Mouse (Mus musculus) G1E (cell line): Measurements from ENCODE around the gene Atf5. TPM values are rescaled to one million over a fixed set of nuclear protein-coding genes. Genes with fewer than 3 reads are reported as not detected.
A peak's percentile ranks its signal among the peaks of the same experiment; 100 is the strongest.

Experiments
- ATAC-seq: 2 replicates; pipeline ENCODE4 v1.8.0; 2016; ENCODE audit warnings: mild to moderate bottlenecking; ENCODE audit not compliant: insufficient number of reproducible peaks, poor library complexity, low FRiP score, severe bottlenecking; ENCODE audit errors: extremely low read depth
- DNase-seq: peaks from one replicate; pipeline ENCODE4 v3.0.0; 2012; ENCODE audit warnings: low spot score
- H3K27me3 ChIP-seq: 2 replicates; pipeline ENCODE4 v1.6.1; 2012; ENCODE audit warnings: mild to moderate bottlenecking, low read length, inconsistent platforms; ENCODE audit not compliant: insufficient read depth
- H3K36me3 ChIP-seq: replicated peaks from 2 replicates; pipeline ENCODE3; 2012; ENCODE audit warnings: mild to moderate bottlenecking, inconsistent platforms
- H3K4me1 ChIP-seq: 2 replicates; pipeline ENCODE4 v1.6.1; 2012; ENCODE audit warnings: low read depth, low read length, inconsistent platforms, mixed read lengths; ENCODE audit not compliant: insufficient read depth
- H3K4me3 ChIP-seq: 2 replicates; pipeline ENCODE4 v1.5.1; 2012; ENCODE audit warnings: low read depth, mild to moderate bottlenecking, inconsistent platforms, low read length, moderate library complexity, mixed read lengths
- H3K9me3 ChIP-seq: replicated peaks from 2 replicates; pipeline ENCODE4 v1.6.1; 2012; ENCODE audit warnings: inconsistent platforms
- CTCF ChIP-seq: IDR thresholded peaks from 2 replicates; pipeline ENCODE4 v1.5.1; 2012; ENCODE audit warnings: low read depth, low read length, inconsistent platforms, mixed read lengths
- GATA1 ChIP-seq: IDR thresholded peaks from 2 replicates; pipeline ENCODE4 v1.6.1; 2012; ENCODE audit warnings: borderline replicate concordance, low read length, inconsistent platforms, mixed read lengths
- GATA2 ChIP-seq: IDR thresholded peaks from 2 replicates; pipeline ENCODE4 v1.6.1; 2012; ENCODE audit warnings: low read depth, low read length, inconsistent platforms, borderline replicate concordance
- POLR2AphosphoS5 ChIP-seq: IDR thresholded peaks from 2 replicates; pipeline ENCODE4 v1.6.1; 2012; ENCODE audit warnings: low read depth, low read length, inconsistent platforms; ENCODE audit not compliant: insufficient replicate concordance
- TAL1 ChIP-seq: conservative IDR thresholded peaks from 2 replicates; pipeline ENCODE4 v1.6.1; 2012; ENCODE audit warnings: low read depth, low read length, inconsistent platforms, mixed read lengths
- polyA plus RNA-seq: library from polyadenylated mRNA; stranded (reverse); fragments of >175 nt; gene quantifications from 2 replicates; pipeline ENCODE4 v1.2.3, GENCODE M21; 2012
- total RNA-seq, 2 experiments: library from RNA; stranded (forward) in 1 of 2; stranded (reverse) in 1 of 2; fragments of 200-1000 nt in 1 of 2; fragments of >200 nt in 1 of 2; fragmentation: Nextera tagmentation in 1 of 2; gene quantifications; 2 replicates each; pipeline ENCODE4 v1.2.3; 2014 to 2017

The Atf5 gene
- total and polyA plus RNA-seq, 3 experiments, result 5.2 to 282 (median 37.7) TPM

- Histone ChIP-seq H3K36me3 (no peaks in the 10 kb centered on the region), H3K4me1 (no peaks in the 10 kb centered on the region), H3K9me3 (peaks cover 14% of the 10 kb centered on the region), H3K27me3 (peaks cover 30% of the 10 kb centered on the region), H3K4me3 (no peak overlapping the region)
- no peak for TF ChIP-seq GATA1
- no peak for TF ChIP-seq GATA2
- no peak for TF ChIP-seq CTCF
- TF ChIP-seq POLR2AphosphoS5, result no peak
- ATAC-seq, result no peak
- no peak for DNase-seq
Observed at GRCm38 (mm10) chr7:44790066-44790465, 26.4 kb downstream of the Atf5 start.

DNA sequence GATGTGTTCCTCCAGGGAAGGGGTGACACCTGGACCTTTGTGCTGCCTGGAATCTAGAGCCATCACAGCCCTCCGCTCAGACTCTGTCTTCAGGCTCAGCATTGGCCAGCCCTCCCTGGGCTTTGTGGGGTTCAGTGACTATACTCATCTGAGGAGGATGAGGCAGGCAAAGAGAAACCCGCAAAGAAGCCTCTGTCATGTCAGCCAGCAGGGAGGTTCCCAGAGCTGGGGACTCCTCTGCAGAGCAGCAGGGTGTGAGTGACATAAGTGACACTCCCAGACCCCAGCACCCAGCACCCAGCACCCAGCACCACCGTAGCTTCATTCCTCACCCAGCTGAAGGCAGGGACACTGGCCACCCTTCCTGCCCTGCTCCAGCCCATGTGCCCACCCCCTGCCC, 26.9 kb downstream of the Atf5 start:
- no peaks in the 10 kb centered on the region for H3K36me3 ChIP-seq
- H3K4me3 ChIP-seq, result no peak overlapping the region
- ATAC-seq (no peak), DNase-seq (no peak)
- H3K27me3 ChIP-seq, result peaks cover 31% of the 10 kb centered on the region
- no peaks in the 10 kb centered on the region for H3K4me1 ChIP-seq
- H3K9me3 ChIP-seq, result peaks cover 10% of the 10 kb centered on the region
- TF ChIP-seq TAL1, result no peak
- no peak for TF ChIP-seq GATA1

- Histone ChIP-seq H3K4me1 (no peaks in the 10 kb centered on the region), H3K9me3 (no peaks in the 10 kb centered on the region), H3K4me3 (no peak overlapping the region), H3K27me3 (peaks cover 4% of the 10 kb centered on the region), H3K36me3 (peaks cover 32% of the 10 kb centered on the region)
- DNase-seq (no peak), ATAC-seq (no peak)
- TF ChIP-seq CTCF, result no peak
- no peak for TF ChIP-seq GATA2
- TF ChIP-seq GATA1, result no peak
- TF ChIP-seq POLR2AphosphoS5, result no peak
- TF ChIP-seq TAL1, result no peak
Observed at GRCm38 (mm10) chr7:44780101-44780500, 36.4 kb downstream of the Atf5 start.

DNA sequence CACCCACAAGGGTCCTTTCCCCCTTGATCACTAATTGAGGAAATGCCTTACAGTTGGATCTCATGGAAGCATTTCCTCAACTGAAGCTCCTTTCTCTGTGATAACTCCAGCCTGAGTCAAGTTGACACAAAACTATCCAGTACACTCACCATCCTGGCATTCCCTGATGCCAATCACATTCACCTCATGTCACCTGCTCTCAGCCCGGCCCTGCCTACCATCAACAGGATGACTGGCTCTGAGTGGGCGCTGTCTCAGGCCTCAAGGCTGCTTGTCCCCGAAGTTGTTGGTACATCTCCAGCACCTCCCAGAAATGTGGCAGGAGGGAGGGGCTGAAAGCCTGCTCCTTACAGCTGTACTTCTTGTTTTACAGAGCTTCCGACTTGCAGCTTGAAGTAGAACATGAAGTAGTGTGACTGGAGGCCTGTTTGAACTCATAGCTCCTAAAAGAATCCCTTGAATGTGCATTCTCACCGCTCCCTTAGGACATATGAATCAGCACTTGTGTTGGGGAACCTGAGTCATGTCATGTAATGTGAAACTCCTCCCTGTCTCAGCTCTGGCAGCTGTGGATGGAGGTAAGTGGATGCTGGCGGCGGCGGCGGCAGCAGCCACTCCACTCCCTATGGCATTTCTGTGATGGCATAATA, 39.5 kb downstream of the Atf5 start:
- TF ChIP-seq POLR2AphosphoS5 (no peak), GATA2 (no peak), GATA1 (no peak), TAL1 (no peak), CTCF (no peak)
- Histone ChIP-seq H3K9me3 (no peaks in the 10 kb centered on the region), H3K27me3 (no peaks in the 10 kb centered on the region), H3K4me3 (no peak overlapping the region), H3K4me1 (peaks cover 7% of the 10 kb centered on the region), H3K36me3 (peaks cover 60% of the 10 kb centered on the region)
- ATAC-seq (no peak), DNase-seq (no peak)

DNA sequence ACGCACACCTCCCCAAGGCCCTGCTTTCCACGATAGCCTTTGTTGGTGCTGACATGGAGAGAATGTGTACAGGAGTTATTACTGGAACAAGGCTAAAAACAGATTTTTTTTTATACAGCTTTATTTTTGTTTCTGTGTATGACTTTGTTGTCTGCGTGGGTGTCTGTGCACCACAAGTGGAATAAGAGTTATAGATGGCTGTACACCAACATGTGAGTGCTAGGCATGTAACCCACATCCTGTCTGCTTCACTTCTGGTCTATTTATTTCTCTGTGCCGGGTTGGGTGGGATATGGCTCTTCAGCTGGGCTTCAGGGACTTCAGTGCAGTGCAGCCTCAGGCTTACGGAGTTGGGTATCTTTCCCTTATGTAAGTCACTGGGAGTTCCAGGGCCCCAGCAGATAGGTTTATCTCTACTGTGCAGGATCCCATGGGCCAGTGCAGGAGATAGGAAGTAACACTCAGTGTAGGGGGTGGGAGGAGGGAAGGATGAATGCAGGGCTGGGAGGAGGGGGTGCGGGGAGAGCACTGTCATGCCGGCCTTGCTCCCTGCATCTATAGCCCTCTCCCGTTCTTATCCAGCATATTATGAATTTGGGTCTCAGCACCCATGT, 43.8 kb downstream of the Atf5 start:
- Histone ChIP-seq H3K27me3 (no peaks in the 10 kb centered on the region), H3K9me3 (no peaks in the 10 kb centered on the region), H3K4me1 (peaks cover 7% of the 10 kb centered on the region), H3K36me3 (peaks cover 93% of the 10 kb centered on the region), H3K4me3 (no peak overlapping the region)
- TF ChIP-seq POLR2AphosphoS5 (no peak), CTCF (no peak), GATA1 (no peak), TAL1 (no peak), GATA2 (no peak)
- 0 out of 2 replicates have a peak, but pooled peaks have one; percentile 22 for ATAC-seq
- no peak for DNase-seq

DNA sequence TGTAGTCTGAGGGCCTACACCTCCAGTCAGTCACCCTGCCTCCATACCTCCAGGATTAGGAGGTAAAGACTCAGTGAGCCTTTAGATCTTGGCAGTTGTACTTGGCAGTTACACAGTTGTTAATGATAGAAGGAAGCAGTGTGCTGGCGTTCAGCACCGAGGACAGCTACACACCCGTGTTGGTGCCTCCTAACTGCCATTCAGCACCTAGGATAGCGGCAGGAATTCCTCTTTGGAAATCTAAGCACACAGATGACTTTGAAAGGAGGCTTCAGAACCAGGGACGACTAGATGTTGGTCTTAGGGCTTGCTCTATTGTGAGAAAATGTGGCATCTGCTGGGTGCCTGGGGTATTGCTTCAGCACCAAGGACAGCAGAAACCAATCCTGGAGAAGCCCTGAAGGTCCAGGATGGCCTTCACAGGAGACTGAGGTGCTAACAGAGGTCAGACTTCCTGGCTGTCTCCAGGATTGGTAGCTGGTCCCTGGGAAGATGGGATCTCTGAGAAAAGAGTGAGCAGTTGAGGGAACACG, 46.3 kb downstream of the Atf5 start:
- Histone ChIP-seq H3K27me3 (no peaks in the 10 kb centered on the region), H3K4me1 (peaks cover 7% of the 10 kb centered on the region), H3K36me3 (peaks cover 96% of the 10 kb centered on the region), H3K9me3 (no peaks in the 10 kb centered on the region), H3K4me3 (no peak overlapping the region)
- peak; percentile 37 for DNase-seq
- TF ChIP-seq GATA2 (no peak), CTCF (no peak)
- ATAC-seq, result no peak

GRCm38 (mm10) chr7:44768129-44768528, 48.3 kb downstream of the Atf5 start:
- no peaks in the 10 kb centered on the region for H3K27me3 ChIP-seq
- no peak for ATAC-seq
- TF ChIP-seq CTCF (no peak), POLR2AphosphoS5 (no peak), TAL1 (no peak), GATA1 (no peak), GATA2 (no peak)
- no peak overlapping the region for H3K4me3 ChIP-seq
- peaks cover 7% of the 10 kb centered on the region for H3K4me1 ChIP-seq
- no peak for DNase-seq
- no peaks in the 10 kb centered on the region for H3K9me3 ChIP-seq
- peaks cover 98% of the 10 kb centered on the region for H3K36me3 ChIP-seq

Other genes starting within 250 kb of the Atf5 start
Only the 20 nearest of the 25 such genes appear.
- not detected in 2 replicates for gene Myh14, start 145.8 kb downstream of the Atf5 start, total RNA-seq (2014; fragmentation: Nextera tagmentation)
- not detected in 2 replicates for gene Myh14, start 145.8 kb downstream of the Atf5 start, total RNA-seq (2017)
- gene Myh14, start 145.8 kb downstream of the Atf5 start, polyA plus RNA-seq, result not detected in 2 replicates
- gene Izumo2, start 107.9 kb downstream of the Atf5 start, total RNA-seq (2014; fragmentation: Nextera tagmentation), result not detected in 2 replicates
- gene Izumo2, start 107.9 kb downstream of the Atf5 start, total RNA-seq (2017), result not detected in 2 replicates
- gene Izumo2, start 107.9 kb downstream of the Atf5 start, polyA plus RNA-seq, result not detected in 2 replicates
- 44.9 and 48.7 TPM in 2 replicates for gene Vrk3, start 68.2 kb downstream of the Atf5 start, total RNA-seq (2014; fragmentation: Nextera tagmentation)
- gene Vrk3, start 68.2 kb downstream of the Atf5 start, total RNA-seq (2017), result 48.8 and 49.0 TPM in 2 replicates
- 72.0 and 82.5 TPM in 2 replicates for gene Vrk3, start 68.2 kb downstream of the Atf5 start, polyA plus RNA-seq
- 3.9 and 4.1 TPM in 2 replicates for gene Zfp473, start 65.6 kb downstream of the Atf5 start, total RNA-seq (2014; fragmentation: Nextera tagmentation)
- 4.0 and 4.5 TPM in 2 replicates for gene Zfp473, start 65.6 kb downstream of the Atf5 start, total RNA-seq (2017)
- gene Zfp473, start 65.6 kb downstream of the Atf5 start, polyA plus RNA-seq, result 0.14 and 0.33 TPM in 2 replicates
- gene Nup62, start 570 bp downstream of the Atf5 start, total RNA-seq (2014; fragmentation: Nextera tagmentation), result 96.5 and 160 TPM in 2 replicates
- gene Nup62, start 570 bp downstream of the Atf5 start, total RNA-seq (2017), result 94.9 and 102 TPM in 2 replicates
- 85.4 and 157 TPM in 2 replicates for gene Nup62, start 570 bp downstream of the Atf5 start, polyA plus RNA-seq
- gene Il4i1, start 271 bp downstream of the Atf5 start, total RNA-seq (2014; fragmentation: Nextera tagmentation), result 4.2 and 14.4 TPM in 2 replicates
- gene Il4i1, start 271 bp downstream of the Atf5 start, total RNA-seq (2017), result 1.3 and 2.4 TPM in 2 replicates
- gene Il4i1, start 271 bp downstream of the Atf5 start, polyA plus RNA-seq, result 3.1 and 3.2 TPM in 2 replicates
- 13.3 and 14.4 TPM in 2 replicates for gene Akt1s1, start 32.3 kb upstream of the Atf5 start, total RNA-seq (2014; fragmentation: Nextera tagmentation)
- gene Akt1s1, start 32.3 kb upstream of the Atf5 start, total RNA-seq (2017), result 23.7 and 32.5 TPM in 2 replicates
- gene Akt1s1, start 32.3 kb upstream of the Atf5 start, polyA plus RNA-seq, result 290 and 566 TPM in 2 replicates
- 32.3 and 33.5 TPM in 2 replicates for gene Tbc1d17, start 32.4 kb upstream of the Atf5 start, total RNA-seq (2014; fragmentation: Nextera tagmentation)
- gene Tbc1d17, start 32.4 kb upstream of the Atf5 start, total RNA-seq (2017), result 25.7 and 33.5 TPM in 2 replicates
- gene Tbc1d17, start 32.4 kb upstream of the Atf5 start, polyA plus RNA-seq, result 65.4 and 75.7 TPM in 2 replicates
- gene Pnkp, start 40.5 kb upstream of the Atf5 start, total RNA-seq (2014; fragmentation: Nextera tagmentation), result 20.5 and 35.8 TPM in 2 replicates
- gene Pnkp, start 40.5 kb upstream of the Atf5 start, total RNA-seq (2017), result 28.2 and 36.2 TPM in 2 replicates
- gene Pnkp, start 40.5 kb upstream of the Atf5 start, polyA plus RNA-seq, result 33.0 and 35.9 TPM in 2 replicates
- gene Ptov1, start 53.1 kb upstream of the Atf5 start, total RNA-seq (2014; fragmentation: Nextera tagmentation), result 65.9 and 75.4 TPM in 2 replicates
- 27.2 and 33.2 TPM in 2 replicates for gene Ptov1, start 53.1 kb upstream of the Atf5 start, total RNA-seq (2017)
- gene Ptov1, start 53.1 kb upstream of the Atf5 start, polyA plus RNA-seq, result 145 and 150 TPM in 2 replicates
- 77.5 and 96.6 TPM in 2 replicates for gene Med25, start 76.1 kb upstream of the Atf5 start, total RNA-seq (2014; fragmentation: Nextera tagmentation)
- 14.0 and 16.5 TPM in 2 replicates for gene Med25, start 76.1 kb upstream of the Atf5 start, total RNA-seq (2017)
- gene Med25, start 76.1 kb upstream of the Atf5 start, polyA plus RNA-seq, result 367 and 482 TPM in 2 replicates
- 13.6 and 17.8 TPM in 2 replicates for gene Fuz, start 79.4 kb upstream of the Atf5 start, total RNA-seq (2014; fragmentation: Nextera tagmentation)
- 16.8 and 19.0 TPM in 2 replicates for gene Fuz, start 79.4 kb upstream of the Atf5 start, total RNA-seq (2017)
- 37.5 and 49.0 TPM in 2 replicates for gene Fuz, start 79.4 kb upstream of the Atf5 start, polyA plus RNA-seq
- gene Ap2a1, start 112.8 kb upstream of the Atf5 start, total RNA-seq (2014; fragmentation: Nextera tagmentation), result 68.8 and 98.0 TPM in 2 replicates
- gene Ap2a1, start 112.8 kb upstream of the Atf5 start, total RNA-seq (2017), result 19.8 and 30.8 TPM in 2 replicates
- gene Ap2a1, start 112.8 kb upstream of the Atf5 start, polyA plus RNA-seq, result 92.1 and 98.8 TPM in 2 replicates
- not detected in 2 replicates for gene Tsks, start 126.5 kb upstream of the Atf5 start, total RNA-seq (2014; fragmentation: Nextera tagmentation)
- gene Tsks, start 126.5 kb upstream of the Atf5 start, total RNA-seq (2017), result not detected in 2 replicates
- 0.29 and 0.44 TPM in 2 replicates for gene Tsks, start 126.5 kb upstream of the Atf5 start, polyA plus RNA-seq
- gene Cpt1c, start 158.2 kb upstream of the Atf5 start, total RNA-seq (2014; fragmentation: Nextera tagmentation), result 0.53 and 2.4 TPM in 2 replicates
- gene Cpt1c, start 158.2 kb upstream of the Atf5 start, total RNA-seq (2017), result 0.11 and 0.23 TPM in 2 replicates
- 0.28 and 0.33 TPM in 2 replicates for gene Cpt1c, start 158.2 kb upstream of the Atf5 start, polyA plus RNA-seq
- gene Prmt1, start 169.9 kb upstream of the Atf5 start, total RNA-seq (2014; fragmentation: Nextera tagmentation), result 165 and 169 TPM in 2 replicates
- gene Prmt1, start 169.9 kb upstream of the Atf5 start, total RNA-seq (2017), result 97.2 and 113 TPM in 2 replicates
- 89.5 and 105 TPM in 2 replicates for gene Prmt1, start 169.9 kb upstream of the Atf5 start, polyA plus RNA-seq
- 129 and 135 TPM in 2 replicates for gene Irf3, start 181.0 kb upstream of the Atf5 start, total RNA-seq (2014; fragmentation: Nextera tagmentation)
- gene Irf3, start 181.0 kb upstream of the Atf5 start, total RNA-seq (2017), result 107 and 135 TPM in 2 replicates
- gene Irf3, start 181.0 kb upstream of the Atf5 start, polyA plus RNA-seq, result 65.6 and 87.1 TPM in 2 replicates
- 11.1 and 13.9 TPM in 2 replicates for gene Bcl2l12, start 182.1 kb upstream of the Atf5 start, total RNA-seq (2014; fragmentation: Nextera tagmentation)
- 15.6 and 20.4 TPM in 2 replicates for gene Bcl2l12, start 182.1 kb upstream of the Atf5 start, total RNA-seq (2017)
- gene Bcl2l12, start 182.1 kb upstream of the Atf5 start, polyA plus RNA-seq, result 65.9 and 74.6 TPM in 2 replicates
- 66.0 and 111 TPM in 2 replicates for gene Scaf1, start 199.7 kb upstream of the Atf5 start, total RNA-seq (2014; fragmentation: Nextera tagmentation)
- 11.3 and 13.5 TPM in 2 replicates for gene Scaf1, start 199.7 kb upstream of the Atf5 start, total RNA-seq (2017)
- 203 and 244 TPM in 2 replicates for gene Scaf1, start 199.7 kb upstream of the Atf5 start, polyA plus RNA-seq
- gene Rras, start 201.3 kb upstream of the Atf5 start, total RNA-seq (2014; fragmentation: Nextera tagmentation), result 16.3 and 22.1 TPM in 2 replicates
- 3.1 and 3.2 TPM in 2 replicates for gene Rras, start 201.3 kb upstream of the Atf5 start, total RNA-seq (2017)
- gene Rras, start 201.3 kb upstream of the Atf5 start, polyA plus RNA-seq, result 5.6 and 6.9 TPM in 2 replicates